Mouse (Mus musculus): ENCODE measurements around the gene Asns. TPM values are rescaled to one million over a fixed set of nuclear protein-coding genes. Genes with fewer than 3 reads are reported as not detected.

Gene Asns
- total and polyA plus RNA-seq, 2 experiments = 1.0 to 2.3 TPM

DNA sequence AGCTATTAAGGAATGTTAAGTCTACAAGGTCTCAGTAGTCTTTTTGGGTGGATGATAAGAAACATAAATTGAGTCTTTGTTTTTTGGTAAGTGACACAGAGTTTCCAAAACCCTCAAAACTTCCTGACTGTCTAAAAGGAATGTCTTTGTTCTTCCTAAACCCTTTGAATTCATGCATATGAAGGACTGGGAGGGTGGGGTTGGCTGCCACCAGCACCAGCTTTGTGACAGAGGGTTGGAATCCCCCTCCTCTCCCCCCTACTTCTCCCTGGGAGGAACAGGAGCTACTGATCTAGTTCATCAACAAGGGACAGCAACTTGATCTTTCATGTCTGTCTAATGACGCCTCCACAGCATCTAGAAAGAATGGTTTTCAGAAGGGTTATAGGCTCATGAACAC, 13.7 kb upstream of the Asns start:
- 84% methylated on average over 1 of the region's 1 CpGs for WGBS
- TF ChIP-seq CTCF (IDR thresholded peaks at IDR 0.05; ENCODE audit: low read depth, low read length) (no peak), POLR2A (IDR thresholded peaks at IDR 0.05; ENCODE audit: extremely low read depth, insufficient read depth, low read length) (no peak)
- Histone ChIP-seq H3K9ac (ENCODE audit: low read depth, low read length) (no peak overlapping the region), H3K27me3 (ENCODE audit: control insufficient read depth, insufficient read depth, low read length) (no peaks in the 10 kb centered on the region), H3K4me3 (ENCODE audit: insufficient read depth, low read depth, low read length) (no peak overlapping the region), H3K27ac (replicated peaks; ENCODE audit: insufficient read depth, low read depth, low read length) (no peak overlapping the region), H3K79me2 (ENCODE audit: control insufficient read depth, insufficient read depth, low read length) (no peaks in the 10 kb centered on the region), H3K4me1 (ENCODE audit: control insufficient read depth, insufficient read depth, low read length) (no peaks in the 10 kb centered on the region), H3K36me3 (ENCODE audit: control insufficient read depth, insufficient read depth, low read length) (no peaks in the 10 kb centered on the region)
- DNase-seq (ENCODE audit: extremely low read depth, low read depth, low spot score) = no peak

DNA sequence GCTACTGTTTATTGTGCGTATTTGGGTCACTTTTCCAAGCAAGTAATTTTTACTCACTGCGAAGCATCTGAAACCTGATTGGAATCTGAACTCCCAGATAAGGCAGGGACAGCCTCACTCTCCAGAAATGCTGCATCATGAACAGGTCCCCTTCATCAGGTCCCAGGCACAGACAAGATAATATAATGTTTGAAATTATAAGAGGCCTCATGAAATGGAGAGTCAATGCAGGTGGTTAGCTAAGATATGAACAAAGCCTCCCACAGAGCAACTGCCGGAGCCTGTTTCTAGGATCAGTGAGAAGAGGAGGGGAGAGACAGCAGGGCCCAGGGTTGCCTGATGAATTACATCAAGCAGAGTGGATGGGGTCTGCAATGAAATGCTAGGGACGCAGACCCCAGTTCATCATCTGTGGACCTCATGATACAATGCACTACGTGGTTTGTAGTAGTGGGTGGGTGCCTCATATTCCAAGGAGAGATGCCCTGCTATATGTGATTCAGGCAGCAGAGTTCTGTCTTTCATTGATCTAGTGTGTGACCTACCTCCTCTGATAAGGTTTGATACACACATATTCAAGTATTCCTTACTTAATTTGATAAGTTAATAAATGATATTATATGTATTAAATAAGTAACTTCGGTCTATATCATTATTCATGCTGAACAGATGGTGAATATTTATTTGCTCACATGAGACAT, 5.1 kb upstream of the Asns start:
- no peak for DNase-seq (ENCODE audit: extremely low read depth, low read depth, low spot score)
- H3K27me3 ChIP-seq (ENCODE audit: control insufficient read depth, insufficient read depth, low read length) = no peaks in the 10 kb centered on the region
- H3K4me3 ChIP-seq (ENCODE audit: insufficient read depth, low read depth, low read length) = no peak overlapping the region
- H3K4me1 ChIP-seq (ENCODE audit: control insufficient read depth, insufficient read depth, low read length) = no peaks in the 10 kb centered on the region
- no peaks in the 10 kb centered on the region for H3K36me3 ChIP-seq (ENCODE audit: control insufficient read depth, insufficient read depth, low read length)
- no peaks in the 10 kb centered on the region for H3K79me2 ChIP-seq (ENCODE audit: control insufficient read depth, insufficient read depth, low read length)
- 92% methylated on average over 6 of the region's 6 CpGs for WGBS
- H3K27ac ChIP-seq (replicated peaks; ENCODE audit: insufficient read depth, low read depth, low read length) = no peak overlapping the region
- no peak overlapping the region for H3K9ac ChIP-seq (ENCODE audit: low read depth, low read length)
- no peak for TF ChIP-seq POLR2A (IDR thresholded peaks at IDR 0.05; ENCODE audit: extremely low read depth, insufficient read depth, low read length)
- no peak for TF ChIP-seq CTCF (IDR thresholded peaks at IDR 0.05; ENCODE audit: low read depth, low read length)

DNA sequence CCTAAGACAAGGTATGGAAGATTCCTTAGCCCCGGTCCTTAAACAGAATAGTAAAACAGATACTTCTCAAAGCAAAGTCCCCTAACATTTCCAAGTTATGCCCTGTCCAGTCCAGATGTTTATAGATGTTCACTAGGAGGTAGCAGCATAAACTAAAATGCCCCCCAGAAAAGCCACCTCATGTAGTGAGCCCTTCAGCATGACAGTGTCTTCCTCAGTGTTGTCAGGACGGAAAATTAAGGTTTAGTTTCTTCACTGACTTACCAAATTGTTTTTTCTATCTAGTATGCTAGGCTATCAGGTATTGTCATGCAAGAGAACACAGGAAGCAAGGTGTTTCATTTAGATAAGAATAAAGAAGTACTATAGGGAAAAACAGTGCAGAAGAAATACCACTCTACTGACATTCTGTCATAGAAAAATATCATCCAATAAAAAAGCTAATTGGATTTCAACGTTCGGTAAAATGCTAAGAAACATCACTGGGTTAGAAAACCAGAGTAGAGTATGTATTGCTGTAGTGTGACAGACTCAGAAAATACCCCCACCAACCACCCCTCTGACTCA, 4.1 kb upstream of the Asns start:
- Histone ChIP-seq H3K36me3 (ENCODE audit: control insufficient read depth, insufficient read depth, low read length) (no peaks in the 10 kb centered on the region), H3K9ac (ENCODE audit: low read depth, low read length) (no peak overlapping the region), H3K27ac (replicated peaks; ENCODE audit: insufficient read depth, low read depth, low read length) (no peak overlapping the region), H3K27me3 (ENCODE audit: control insufficient read depth, insufficient read depth, low read length) (no peaks in the 10 kb centered on the region), H3K79me2 (ENCODE audit: control insufficient read depth, insufficient read depth, low read length) (no peaks in the 10 kb centered on the region), H3K4me3 (ENCODE audit: insufficient read depth, low read depth, low read length) (no peak overlapping the region), H3K4me1 (ENCODE audit: control insufficient read depth, insufficient read depth, low read length) (no peaks in the 10 kb centered on the region; the same call in 1 of the 2 replicates)
- TF ChIP-seq CTCF (IDR thresholded peaks at IDR 0.05; ENCODE audit: low read depth, low read length) = no peak
- DNase-seq (ENCODE audit: extremely low read depth, low read depth, low spot score) = no peak
- 88% methylated on average over 4 of the region's 4 CpGs for WGBS

DNA sequence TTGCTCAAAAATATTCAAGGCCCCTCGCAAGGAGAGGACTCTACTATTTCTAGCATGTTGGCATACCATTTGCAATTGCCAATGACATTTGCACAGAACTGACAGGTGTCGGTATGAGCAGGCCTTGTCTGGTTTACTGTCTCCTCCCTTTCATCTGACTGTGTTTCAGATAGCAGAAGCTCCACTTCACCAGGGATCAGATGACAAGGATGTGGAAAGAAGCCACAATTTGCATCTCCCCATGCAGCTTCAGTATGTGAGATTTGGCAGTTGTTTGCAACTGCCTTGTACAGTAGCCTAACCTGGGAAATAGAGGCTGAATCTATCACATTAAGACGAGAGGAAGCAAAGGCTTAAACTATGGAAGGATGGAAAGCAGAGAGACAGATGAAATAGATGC, 3.6 kb upstream of the Asns start:
- WGBS = 75% methylated on average over 3 of the region's 3 CpGs
- H3K9ac ChIP-seq (ENCODE audit: low read depth, low read length) = no peak overlapping the region
- H3K27me3 ChIP-seq (ENCODE audit: control insufficient read depth, insufficient read depth, low read length) = no peaks in the 10 kb centered on the region
- H3K4me3 ChIP-seq (ENCODE audit: insufficient read depth, low read depth, low read length) = no peak overlapping the region
- H3K4me1 ChIP-seq (ENCODE audit: control insufficient read depth, insufficient read depth, low read length) = no peaks in the 10 kb centered on the region; the same call in 1 of the 2 replicates
- no peaks in the 10 kb centered on the region for H3K36me3 ChIP-seq (ENCODE audit: control insufficient read depth, insufficient read depth, low read length)
- no peak for TF ChIP-seq POLR2A (IDR thresholded peaks at IDR 0.05; ENCODE audit: extremely low read depth, insufficient read depth, low read length)
- no peak for TF ChIP-seq CTCF (IDR thresholded peaks at IDR 0.05; ENCODE audit: low read depth, low read length)
- no peak for DNase-seq (ENCODE audit: extremely low read depth, low read depth, low spot score)
- H3K79me2 ChIP-seq (ENCODE audit: control insufficient read depth, insufficient read depth, low read length) = no peaks in the 10 kb centered on the region
- H3K27ac ChIP-seq (replicated peaks; ENCODE audit: insufficient read depth, low read depth, low read length) = no peak overlapping the region

DNA sequence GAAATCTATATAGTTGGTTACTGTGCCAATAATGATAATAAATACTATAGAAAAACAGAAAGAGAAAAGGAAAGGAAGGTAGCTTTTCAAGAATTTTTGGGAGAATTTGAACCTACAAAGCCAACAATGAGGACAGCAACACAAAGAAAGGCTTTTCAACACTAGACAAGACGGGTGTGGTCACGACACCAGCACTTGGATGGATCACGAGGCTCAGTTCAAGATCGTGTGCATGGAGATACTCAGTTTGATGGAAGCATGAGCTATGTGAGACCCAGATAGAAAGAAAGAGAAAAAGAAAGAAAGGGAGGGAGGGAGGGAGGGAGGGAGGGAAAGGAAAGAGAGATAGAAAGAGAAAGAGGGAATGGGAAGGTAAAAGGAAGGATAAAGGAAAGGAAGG, 2.8 kb upstream of the Asns start:
- 88% methylated on average over 4 of the region's 4 CpGs for WGBS
- Histone ChIP-seq H3K79me2 (ENCODE audit: control insufficient read depth, insufficient read depth, low read length) (no peaks in the 10 kb centered on the region), H3K9ac (ENCODE audit: low read depth, low read length) (no peak overlapping the region), H3K4me1 (ENCODE audit: control insufficient read depth, insufficient read depth, low read length) (no peaks in the 10 kb centered on the region; the same call in 1 of the 2 replicates), H3K27me3 (ENCODE audit: control insufficient read depth, insufficient read depth, low read length) (no peaks in the 10 kb centered on the region), H3K27ac (replicated peaks; ENCODE audit: insufficient read depth, low read depth, low read length) (no peak overlapping the region), H3K4me3 (ENCODE audit: insufficient read depth, low read depth, low read length) (no peak overlapping the region), H3K36me3 (ENCODE audit: control insufficient read depth, insufficient read depth, low read length) (no peaks in the 10 kb centered on the region)
- DNase-seq (ENCODE audit: extremely low read depth, low read depth, low spot score) = no peak
- no peak for TF ChIP-seq CTCF (IDR thresholded peaks at IDR 0.05; ENCODE audit: low read depth, low read length)
- no peak for TF ChIP-seq POLR2A (IDR thresholded peaks at IDR 0.05; ENCODE audit: extremely low read depth, insufficient read depth, low read length)

DNA sequence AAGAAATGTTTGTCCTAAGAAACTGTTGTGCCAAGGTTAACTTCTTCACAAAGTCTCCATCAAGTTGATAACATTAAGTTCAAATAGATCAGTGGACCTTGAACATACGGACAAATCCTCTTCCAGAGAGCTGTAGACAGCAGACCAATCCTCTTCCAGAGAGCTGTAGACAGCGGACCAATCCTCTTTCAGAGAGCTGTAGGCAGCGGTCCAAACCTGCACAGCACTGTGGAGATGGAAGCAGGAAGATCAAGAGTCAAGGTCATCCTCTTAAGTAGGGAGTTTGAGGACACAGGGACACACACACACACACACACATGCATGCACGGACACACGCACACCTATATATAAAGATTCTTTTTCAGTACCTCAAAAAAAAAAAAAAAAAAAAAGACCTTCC, 612 bp upstream of the Asns start:
- Histone ChIP-seq H3K79me2 (ENCODE audit: control insufficient read depth, insufficient read depth, low read length) (no peaks in the 10 kb centered on the region), H3K36me3 (ENCODE audit: control insufficient read depth, insufficient read depth, low read length) (no peaks in the 10 kb centered on the region), H3K9ac (ENCODE audit: low read depth, low read length) (no peak overlapping the region), H3K4me3 (ENCODE audit: insufficient read depth, low read depth, low read length) (no peak overlapping the region), H3K27ac (replicated peaks; ENCODE audit: insufficient read depth, low read depth, low read length) (no peak overlapping the region), H3K27me3 (ENCODE audit: control insufficient read depth, insufficient read depth, low read length) (no peaks in the 10 kb centered on the region), H3K4me1 (ENCODE audit: control insufficient read depth, insufficient read depth, low read length) (peaks cover 2% of the 10 kb centered on the region)
- no peak for TF ChIP-seq POLR2A (IDR thresholded peaks at IDR 0.05; ENCODE audit: extremely low read depth, insufficient read depth, low read length)
- TF ChIP-seq CTCF (IDR thresholded peaks at IDR 0.05; ENCODE audit: low read depth, low read length) = no peak
- DNase-seq (ENCODE audit: extremely low read depth, low read depth, low spot score) = no peak
- 58% methylated on average over 5 of the region's 5 CpGs for WGBS
